Mouse (Mus musculus) liver, adult (tissue): ENCODE measurements around the gene Papss1.

Experiments used
- GATA4 ChIP-seq: IDR thresholded peaks from 2 replicates; pipeline ENCODE4 v1.6.1; 2014; ENCODE audit warnings: mild to moderate bottlenecking, low read length; ENCODE audit not compliant: insufficient replicate concordance

The Papss1 gene

DNA sequence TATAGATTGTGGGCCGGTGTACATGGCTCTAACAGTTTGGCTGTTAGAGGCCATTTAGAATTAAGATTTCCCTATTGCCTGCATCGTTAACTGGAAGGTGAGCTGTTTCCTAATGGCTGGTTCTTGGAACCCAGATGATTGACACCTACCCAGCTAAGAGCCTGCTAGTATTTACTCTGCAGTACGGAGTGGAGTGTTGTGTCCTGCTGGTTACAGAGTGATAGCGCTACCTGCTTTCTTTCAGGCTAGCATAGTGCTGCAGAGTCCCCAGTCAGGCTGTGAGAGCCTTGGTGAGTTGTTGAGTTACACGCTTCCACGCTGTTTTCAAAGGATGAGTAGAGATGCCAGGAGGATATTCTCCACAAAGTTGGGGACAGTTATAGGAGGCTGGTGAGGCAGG lies 46.0 kb downstream of the Papss1 start:
- no peak for TF ChIP-seq GATA4

DNA sequence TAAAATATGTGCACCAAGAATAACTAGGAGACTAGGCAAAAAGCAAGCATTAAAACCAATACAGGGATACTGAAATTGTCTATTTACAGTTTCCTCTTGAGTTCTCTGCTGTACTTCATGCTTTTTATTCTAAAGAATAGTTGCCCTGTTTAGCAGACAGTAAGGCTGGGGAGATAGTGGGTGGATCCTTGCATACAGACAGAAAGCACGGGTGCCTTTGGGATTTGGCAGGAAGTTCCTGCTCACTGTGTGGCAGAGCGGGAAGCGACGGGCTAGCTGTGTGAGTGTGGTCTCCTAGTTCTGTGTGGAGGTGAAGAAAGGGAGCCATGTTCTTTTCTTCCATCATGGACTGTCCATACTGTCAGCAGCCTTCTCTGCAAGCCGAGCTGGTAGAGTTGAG lies 48.3 kb downstream of the Papss1 start:
- TF ChIP-seq GATA4: no peak

DNA sequence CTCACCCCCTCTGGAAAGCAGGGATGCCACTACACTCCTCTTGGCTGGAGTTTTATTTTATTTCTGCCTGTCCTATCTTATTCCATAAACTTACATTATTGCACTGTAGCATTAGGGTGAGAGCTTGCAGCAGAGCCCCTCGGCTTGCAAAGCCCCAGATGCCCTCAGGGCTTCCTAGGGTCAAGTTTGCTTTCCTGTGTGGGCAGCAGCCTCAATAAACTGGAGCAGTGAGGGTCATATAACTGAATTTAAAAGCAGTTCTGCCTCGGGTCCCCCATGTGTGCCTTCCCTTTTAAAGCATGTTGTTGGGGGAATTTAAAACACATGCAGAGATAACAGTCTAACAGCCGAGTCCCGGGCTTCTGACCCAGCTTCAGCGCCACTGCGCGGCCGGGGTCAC lies 49.5 kb downstream of the Papss1 start:
- no peak for TF ChIP-seq GATA4

DNA sequence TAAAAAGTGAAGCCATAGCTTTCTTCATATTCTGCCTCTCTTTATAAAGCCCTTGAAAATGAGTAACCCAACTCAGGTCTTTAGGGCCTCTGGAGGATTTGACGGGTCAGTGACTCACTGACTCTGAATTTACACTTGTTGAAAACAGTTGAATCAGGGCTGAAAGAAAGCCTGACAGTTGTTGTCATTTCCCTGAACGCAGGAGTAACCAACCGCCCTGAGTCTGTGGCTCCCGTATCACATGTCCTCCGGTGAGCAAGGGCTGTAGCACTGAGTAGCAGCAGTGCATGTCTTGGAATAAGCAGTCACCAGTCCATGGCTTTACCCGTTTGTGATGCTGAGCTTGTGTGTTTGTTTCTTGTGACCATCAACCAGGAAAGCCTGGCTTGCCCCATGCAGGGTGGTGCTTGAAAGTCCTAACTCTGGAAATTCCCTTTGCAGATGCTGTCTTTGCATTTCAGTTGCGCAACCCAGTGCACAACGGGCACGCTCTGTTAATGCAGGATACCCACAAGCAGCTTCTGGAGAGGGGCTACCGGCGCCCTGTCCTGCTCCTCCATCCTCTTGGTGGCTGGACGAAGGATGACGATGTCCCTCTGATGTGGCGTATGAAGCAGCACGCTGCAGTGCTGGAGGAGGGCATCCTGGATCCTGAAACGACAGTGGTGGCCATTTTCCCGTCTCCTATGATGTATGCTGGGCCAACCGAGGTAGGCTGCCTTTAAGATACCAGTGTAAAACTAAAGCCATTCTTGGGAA lies 54.2 kb downstream of the Papss1 start:
- no peak for TF ChIP-seq GATA4

DNA sequence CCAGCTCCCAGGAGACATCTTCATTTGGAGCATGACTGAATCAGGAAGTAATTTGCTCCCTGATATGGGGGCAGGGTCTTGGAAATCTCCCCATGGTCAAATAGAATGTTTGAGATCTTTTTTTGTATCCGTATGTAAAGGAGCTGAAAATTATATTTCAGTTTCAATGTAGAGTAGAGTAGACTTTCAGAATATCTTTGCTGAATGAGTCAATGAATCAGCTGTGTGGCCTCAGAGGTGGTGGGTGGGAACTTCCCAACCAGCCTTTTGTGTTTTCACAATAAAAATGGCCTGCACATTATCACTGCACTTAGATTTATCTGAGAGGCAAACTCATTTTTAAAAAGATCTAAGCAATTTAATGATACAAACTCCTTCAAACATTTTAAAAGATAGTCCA lies 58.6 kb downstream of the Papss1 start:
- TF ChIP-seq GATA4: no peak

DNA sequence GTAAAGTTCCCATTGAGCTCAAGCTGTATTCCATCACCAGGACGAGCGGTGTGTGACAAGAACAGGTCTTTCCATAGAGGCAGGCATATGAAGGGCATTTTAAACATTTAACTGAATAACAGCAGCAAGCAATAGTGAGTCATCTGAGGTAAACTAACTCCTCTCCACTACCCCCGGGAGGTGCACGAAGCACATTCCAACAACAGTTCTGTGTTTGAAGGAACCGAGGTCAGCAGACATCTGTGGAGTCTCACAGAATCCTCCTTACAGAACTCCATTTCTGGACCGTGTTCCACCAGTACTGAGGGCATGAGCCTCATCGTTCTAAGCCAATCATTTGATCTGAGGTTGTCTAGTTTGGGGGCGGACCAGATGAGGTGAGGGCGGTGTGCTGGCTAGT lies 59.5 kb downstream of the Papss1 start:
- TF ChIP-seq GATA4: no peak

DNA sequence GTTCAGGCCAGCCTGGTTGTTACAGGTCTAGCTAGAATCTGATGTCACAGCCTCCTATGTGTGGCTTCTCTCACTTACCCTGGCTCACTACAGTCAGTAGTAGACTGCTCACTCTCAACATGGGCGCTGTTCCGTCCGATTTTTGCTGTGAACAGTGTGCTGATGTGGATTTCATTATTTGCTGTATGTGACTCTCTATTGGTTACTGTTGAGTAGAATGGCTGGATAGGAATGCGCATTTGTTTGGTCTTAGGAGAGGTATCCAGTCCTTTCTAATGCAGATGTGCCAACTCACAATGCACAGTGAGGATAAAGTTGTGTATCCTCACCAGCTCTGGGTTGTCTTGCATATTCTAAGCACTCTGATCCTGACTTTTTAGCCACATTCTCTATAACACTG lies 62.9 kb downstream of the Papss1 start:
- TF ChIP-seq GATA4: no peak

DNA sequence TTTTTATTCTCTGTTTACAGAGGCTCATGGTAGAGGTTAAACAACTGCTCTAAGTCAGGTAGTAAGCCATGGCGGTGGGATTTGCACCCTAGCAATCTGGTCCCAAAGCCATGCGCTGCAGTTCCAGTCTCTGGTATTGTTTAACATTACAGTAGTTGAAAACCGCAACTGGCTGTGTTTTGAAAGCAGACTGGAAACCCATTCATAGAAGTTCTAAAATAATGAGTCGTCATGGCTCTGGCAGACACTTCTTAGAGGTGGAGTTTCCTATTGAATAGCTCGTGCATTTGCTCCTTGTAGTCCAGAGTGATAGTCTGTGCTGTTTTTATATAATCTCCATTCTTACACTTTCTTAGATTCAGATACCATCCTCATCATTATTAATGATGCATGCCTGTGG lies 63.7 kb downstream of the Papss1 start:
- TF ChIP-seq GATA4: no peak

DNA sequence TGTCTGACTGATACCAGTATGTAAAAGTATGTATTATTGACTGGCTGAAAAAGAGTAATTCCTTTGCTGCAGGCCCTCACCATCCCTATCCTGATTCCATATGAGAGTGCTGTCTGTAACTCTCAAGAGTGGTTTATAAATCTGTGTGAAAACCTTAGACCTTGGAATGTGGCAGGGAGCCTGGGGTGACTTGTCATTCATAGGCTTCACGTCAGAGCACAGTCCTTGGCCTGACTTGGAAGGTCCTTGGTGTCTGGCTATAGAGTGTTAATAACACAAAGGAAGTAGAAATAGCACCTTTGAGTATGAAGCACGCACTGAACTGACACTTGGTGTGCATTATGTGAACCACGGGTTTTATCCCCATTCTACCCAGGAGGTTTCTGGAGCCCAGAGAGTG lies 64.4 kb downstream of the Papss1 start:
- TF ChIP-seq GATA4: no peak

DNA sequence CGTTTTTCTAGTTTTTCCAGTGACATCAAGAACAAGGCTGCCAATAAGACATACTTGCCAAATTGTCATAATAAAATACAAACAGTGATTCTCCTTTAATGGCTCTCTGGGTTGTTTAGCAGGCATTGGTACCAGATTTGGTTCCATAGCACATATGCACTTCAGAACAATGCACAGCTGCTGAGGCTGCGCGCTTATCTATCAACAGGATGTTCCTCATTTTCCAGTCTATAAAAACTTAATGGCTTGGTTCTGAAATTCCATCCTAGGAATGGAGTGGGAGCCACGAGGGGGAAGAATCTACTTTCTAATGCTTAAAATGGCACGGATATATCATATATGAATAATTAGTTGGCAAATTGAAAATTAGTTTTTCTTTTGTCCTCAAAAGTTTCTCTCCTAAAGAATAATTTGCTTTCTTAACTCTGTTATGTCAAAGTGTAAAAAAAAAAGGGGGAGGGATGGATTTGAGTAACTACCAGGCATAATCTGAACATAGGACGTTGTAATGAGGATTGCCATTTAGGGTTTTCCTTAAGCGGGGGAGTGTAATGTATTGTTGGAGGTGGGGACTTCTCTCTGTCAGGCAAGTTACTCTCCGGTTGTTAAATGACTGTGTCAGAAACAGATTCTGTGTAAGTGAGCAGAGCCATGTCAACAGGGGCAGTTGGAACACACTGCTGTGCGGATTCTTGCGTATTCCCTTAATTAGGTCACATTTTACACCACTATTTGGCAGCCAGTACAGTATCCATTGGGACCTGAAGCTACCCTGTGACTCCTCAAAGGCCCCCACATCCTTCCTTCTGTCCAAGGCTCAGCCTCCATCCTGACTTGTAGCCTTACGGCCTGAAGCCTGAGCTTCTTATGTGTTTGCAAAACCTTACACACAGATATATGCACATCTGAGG lies 66.1 kb downstream of the Papss1 start:
- TF ChIP-seq GATA4: no peak

DNA sequence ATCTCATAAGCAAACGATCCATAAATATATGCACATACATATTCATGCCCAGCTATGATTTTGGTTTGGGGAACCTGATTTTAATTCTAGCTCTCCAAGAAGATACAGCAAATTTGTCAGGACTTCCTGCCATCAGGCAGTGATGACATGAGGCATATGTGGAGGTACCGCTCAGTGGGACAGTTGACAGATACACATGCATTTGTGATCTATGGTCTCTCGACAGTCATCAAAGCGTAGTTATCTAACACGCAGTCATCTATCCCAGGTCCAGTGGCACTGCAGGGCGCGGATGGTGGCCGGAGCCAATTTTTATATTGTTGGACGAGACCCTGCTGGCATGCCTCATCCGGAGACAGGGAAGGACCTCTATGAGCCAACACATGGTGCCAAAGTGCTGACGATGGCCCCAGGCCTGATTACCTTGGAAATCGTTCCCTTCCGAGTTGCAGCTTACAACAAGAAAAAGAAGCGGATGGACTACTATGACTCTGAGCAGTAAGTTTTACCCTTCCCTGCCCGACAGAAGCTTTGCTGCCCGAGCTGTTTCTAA lies 66.8 kb downstream of the Papss1 start:
- TF ChIP-seq GATA4: no peak

DNA sequence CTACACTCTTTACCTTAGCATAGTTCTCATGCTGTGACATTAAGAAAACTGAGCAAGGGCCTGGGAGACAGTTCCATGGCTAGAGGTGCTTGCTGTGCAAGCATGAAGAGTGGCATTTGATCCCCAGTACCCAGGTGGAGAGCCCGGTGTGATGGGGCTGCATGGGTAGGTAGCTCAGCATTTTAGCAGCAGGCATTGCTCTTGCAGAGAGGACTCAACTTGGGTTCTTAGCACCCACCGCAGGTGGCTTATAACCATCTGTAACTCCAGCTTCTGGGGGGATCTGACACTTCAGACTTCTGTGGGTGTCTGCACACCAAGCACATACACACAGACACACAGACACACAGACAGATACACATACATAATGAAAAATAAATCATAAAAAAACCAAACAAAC lies 69.5 kb downstream of the Papss1 start:
- no peak for TF ChIP-seq GATA4

DNA sequence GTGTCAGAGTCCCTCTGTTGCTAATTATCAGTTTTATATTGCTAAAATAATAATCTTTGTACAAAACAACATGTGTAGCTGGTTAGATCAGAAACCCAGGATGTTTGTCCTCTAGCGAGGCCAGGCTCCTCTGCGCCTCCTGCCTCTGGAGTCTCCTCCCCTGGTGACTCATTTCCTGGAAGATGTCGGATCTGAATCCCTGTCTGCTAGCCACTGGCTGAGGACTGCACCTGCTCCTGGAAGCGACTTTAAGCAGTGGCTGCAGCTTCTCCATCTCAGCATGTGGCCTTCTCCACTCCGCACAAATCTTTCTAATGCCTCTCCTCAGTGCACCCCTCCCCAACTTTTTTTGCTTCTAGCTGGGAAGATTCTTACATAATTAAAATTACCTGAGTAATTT lies 71.6 kb downstream of the Papss1 start:
- no peak for TF ChIP-seq GATA4

DNA sequence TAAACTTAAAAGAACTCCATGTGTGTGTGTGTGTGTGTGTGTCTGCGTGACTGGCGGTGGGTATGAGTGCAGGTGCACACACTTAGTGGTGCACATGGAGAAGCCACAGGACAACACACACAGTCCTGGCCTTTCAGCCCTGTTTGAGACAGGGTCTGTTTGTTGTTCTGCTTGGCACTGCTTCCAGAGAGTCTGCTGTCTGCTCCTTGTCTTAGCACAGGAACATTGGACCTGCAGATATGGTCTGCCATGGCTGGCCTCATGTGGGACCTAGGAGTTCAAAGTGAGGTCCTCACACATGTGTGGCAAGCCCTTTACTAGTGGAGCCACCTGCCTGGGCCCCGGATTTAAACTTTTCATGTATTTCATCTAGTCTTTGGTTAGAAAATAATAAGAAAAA lies 72.4 kb downstream of the Papss1 start:
- no peak for TF ChIP-seq GATA4

DNA sequence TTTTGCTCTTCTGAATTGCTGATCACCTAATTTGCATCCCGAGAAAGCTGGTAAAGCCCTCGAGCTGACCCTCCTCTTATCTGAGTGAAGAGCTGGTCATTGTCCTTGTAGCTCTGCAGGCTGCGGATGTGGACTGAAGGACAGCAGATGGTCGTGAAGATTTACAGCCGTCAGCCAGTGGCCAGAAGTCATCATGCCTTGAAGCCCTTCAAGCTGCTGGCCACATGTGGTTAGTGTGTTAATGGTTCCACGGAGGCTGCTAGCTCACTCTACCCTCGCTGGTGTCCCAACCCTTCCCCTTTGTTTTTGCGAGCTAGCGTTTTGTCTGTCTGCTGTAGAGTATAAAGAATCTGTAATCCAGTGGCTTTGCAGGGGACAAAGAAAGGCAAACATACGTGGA lies 73.1 kb downstream of the Papss1 start:
- TF ChIP-seq GATA4: peak; percentile 27; the same call in 1 of the 2 replicates

DNA sequence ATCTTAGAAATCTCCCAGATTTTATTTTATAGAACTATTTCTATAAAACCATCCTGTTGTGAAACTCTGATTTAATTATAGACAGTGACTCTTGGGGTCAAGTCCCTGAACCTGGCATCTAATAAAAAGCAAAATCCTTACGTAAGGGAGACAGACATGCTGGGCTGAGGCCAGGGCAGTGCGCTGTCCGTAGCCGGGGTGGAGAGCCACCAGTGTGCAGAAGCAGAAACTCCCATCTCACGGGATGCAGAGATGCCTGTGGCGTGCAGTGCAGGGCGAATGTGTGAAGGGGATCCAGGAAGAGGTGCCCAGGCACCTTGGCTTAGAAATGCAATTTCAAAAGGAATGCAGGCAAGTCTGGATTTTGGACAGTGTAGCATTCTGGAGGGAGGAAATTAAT lies 73.6 kb downstream of the Papss1 start:
- TF ChIP-seq GATA4: no peak
